Comparison of ENCODE assay signal across 19 mouse cellular contexts in genomic region chr6:83987642-83988041, GRCm38 (mm10). TPM values are rescaled to one million over a fixed set of nuclear protein-coding genes. Genes with fewer than 3 reads are reported as not detected.
"Had no signal": no experiment of that assay in that cellular context is flagged by ENCODE, and none has a peak within 500 bp of the region (broad histone marks: within the 10 kb centered on the region; RNA-seq: fewer than 3 reads in every experiment).

No protein-coding gene starts in this region.

- DNase-seq: gastrocnemius, adult 2 months; gastrocnemius, postnatal 10 days; gastrocnemius, postnatal 25 days; heart, adult 11 months; heart, adult 2 months; heart, postnatal 14 days; heart, postnatal 36 days; kidney, adult 11 months; kidney, adult 2 months; kidney, adult 9 months; kidney, postnatal 14 days; kidney, postnatal 36 days; layer of hippocampus, adult 9-11 months; layer of hippocampus, postnatal 36 days; left cerebral cortex, postnatal 4 days had no signal

- ATAC-seq: hindbrain, postnatal 0 days; intestine, embryonic 16.5 days; liver, embryonic 12.5 days had no signal

RNA-seq across cellular contexts. Expression of gene Dysf, which starts 20.7 kb away (rescaled TPM):
- total RNA-seq: hematopoietic stem cell, adult 5-6 weeks had no signal
